Mouse (Mus musculus): ENCODE results near the gene AA986860.

GRCm38 (mm10) chr1:130729153-130729552 is 2.6 kb upstream of the AA986860 start, which contains the start of gene Pfkfb2:
- TF ChIP-seq CTCF (IDR thresholded peaks at IDR 0.05; ENCODE audit: insufficient read depth, low read length) = no peak
- no peak for TF ChIP-seq POLR2A (IDR thresholded peaks at IDR 0.05; ENCODE audit: borderline replicate concordance, extremely low read depth, low read depth, low read length)
